Mouse (Mus musculus) midbrain, embryonic 10.5 days (tissue): ENCODE results near the gene Gm8906. TPM values are rescaled to one million over a fixed set of nuclear protein-coding genes. Genes with fewer than 3 reads are reported as not detected.
"Not testable (repeated sequence)": the region's sequence is repeated elsewhere in the genome, so short reads cannot be mapped to it uniquely, and the experiment has no call there.

Experiments
- DNase-seq: peaks from one replicate; pipeline ENCODE4 v3.0.0-alpha.2; 2017; ENCODE audit warnings: low spot score
- H3K27ac ChIP-seq: fragments of 300-500 bp; sonication (generic); replicated peaks from 2 replicates; pipeline ENCODE4 v1.5.1; 2016; ENCODE audit warnings: mild to moderate bottlenecking
- H3K27me3 ChIP-seq: fragments of 300-500 bp; sonication (generic); 2 replicates; pipeline ENCODE4 v1.6.1; 2016; ENCODE audit warnings: low read depth, mild to moderate bottlenecking; ENCODE audit not compliant: poor library complexity, severe bottlenecking
- H3K36me3 ChIP-seq: fragments of 300-500 bp; sonication (generic); 2 replicates; pipeline ENCODE4 v1.6.1; 2016; ENCODE audit warnings: mild to moderate bottlenecking, moderate library complexity
- H3K4me1 ChIP-seq: fragments of 300-500 bp; sonication (generic); 2 replicates; pipeline ENCODE4 v1.6.1; 2016
- H3K4me3 ChIP-seq: fragments of 300-500 bp; sonication (generic); 2 replicates; pipeline ENCODE4 v1.5.1; 2016; ENCODE audit warnings: mild to moderate bottlenecking, moderate library complexity
- H3K9me3 ChIP-seq: fragments of 300-500 bp; sonication (generic); replicated peaks from 2 replicates; pipeline ENCODE4 v1.6.1; 2016; ENCODE audit warnings: mild to moderate bottlenecking
- WGBS: fragments of 180-500 bp; shearing (Covaris S2); methylation state at CpG from one replicate; pipeline ENCODE4 v1.1.7; 2016; 5-methylcytosine and 5-hydroxymethylcytosine counted together
- polyA plus RNA-seq: library from polyadenylated mRNA; unstranded; fragments of >200 nt; fragmentation: Nextera tagmentation; extraction: Ambion mirVana; gene quantifications from 2 replicates; pipeline ENCODE4 v1.2.1, GENCODE M21; 2016

The Gm8906 gene
- not detected in 2 replicates for polyA plus RNA-seq

GRCm38 (mm10) chr5:11502385-11502784 is at the start of gene Gm8906:
Gene Gm8906, plus strand, starts transcription at chr5:11502685.
- DNase-seq, H3K27ac ChIP-seq, H3K9me3 ChIP-seq, H3K4me1 ChIP-seq, H3K36me3 ChIP-seq, H3K27me3 ChIP-seq, H3K4me3 ChIP-seq: not testable (repeated sequence)
- WGBS: 68% methylated on average over 2 of the region's 3 CpGs

Other genes with a start within 250 kb of the Gm8906 start
- not detected in 2 replicates for gene Gm8890, start 246.7 kb upstream of the Gm8906 start, polyA plus RNA-seq
- gene Speer1, start 161.2 kb upstream of the Gm8906 start, polyA plus RNA-seq: not detected in 2 replicates
- gene Gm8897, start 86.3 kb upstream of the Gm8906 start, polyA plus RNA-seq: not detected in 2 replicates
- gene Gm6460, start 92.2 kb downstream of the Gm8906 start, polyA plus RNA-seq: not detected in 2 replicates
- not detected in 2 replicates for gene Gm8922, start 179.3 kb downstream of the Gm8906 start, polyA plus RNA-seq